Mouse (Mus musculus): ENCODE results near the gene Olfr365.

The Olfr365 gene

DNA sequence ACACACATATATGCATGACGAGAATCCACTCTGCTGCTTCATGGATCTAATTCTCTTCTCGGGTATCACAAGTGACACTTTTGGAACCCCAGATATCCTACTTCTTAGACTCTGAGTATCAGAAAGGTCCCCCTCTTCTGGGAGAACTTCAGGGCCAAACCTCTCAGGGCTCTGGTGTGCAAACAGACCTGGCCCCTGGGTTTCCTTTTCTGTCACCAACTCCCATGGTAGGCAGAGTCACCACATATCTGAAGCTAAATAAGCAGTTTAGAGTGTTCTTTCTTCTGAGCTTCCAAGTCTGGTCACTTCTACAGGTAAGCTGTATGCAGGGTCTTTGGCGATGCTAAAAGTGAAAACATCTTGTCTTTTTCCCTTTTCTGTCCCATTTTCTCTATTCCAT lies at the start of gene Olfr365:
Gene Olfr365 (plus strand): TSS at position 301 of the 400 bp plus-strand sequence.
- DNase-seq (ENCODE audit: low spot score in 2 of 2), result no peak

DNA sequence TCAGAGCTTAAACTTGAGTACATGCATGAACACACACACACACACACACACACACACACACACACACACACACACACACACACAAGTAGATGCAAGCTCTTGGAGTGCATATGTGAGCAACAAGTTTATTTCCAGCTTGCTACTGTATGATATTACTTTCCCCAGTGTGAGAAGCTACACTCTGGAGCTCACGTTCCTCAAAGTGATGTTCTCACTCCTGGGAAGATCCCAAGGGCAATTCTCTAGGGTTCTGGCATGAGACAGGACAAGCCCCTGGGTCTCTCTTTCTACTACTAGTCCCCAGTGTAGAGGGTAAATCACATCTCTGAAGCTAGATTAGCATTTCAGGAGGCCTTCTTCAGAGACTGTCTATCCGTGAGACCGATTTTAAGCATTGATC lies 49.0 kb upstream of the Olfr365 start, which contains the start of gene Olfr364-ps1:
Gene Olfr364-ps1 (plus strand): TSS at position 301 of the 400 bp plus-strand sequence.
- DNase-seq (ENCODE audit: low spot score in 2 of 2), result no peak

DNA sequence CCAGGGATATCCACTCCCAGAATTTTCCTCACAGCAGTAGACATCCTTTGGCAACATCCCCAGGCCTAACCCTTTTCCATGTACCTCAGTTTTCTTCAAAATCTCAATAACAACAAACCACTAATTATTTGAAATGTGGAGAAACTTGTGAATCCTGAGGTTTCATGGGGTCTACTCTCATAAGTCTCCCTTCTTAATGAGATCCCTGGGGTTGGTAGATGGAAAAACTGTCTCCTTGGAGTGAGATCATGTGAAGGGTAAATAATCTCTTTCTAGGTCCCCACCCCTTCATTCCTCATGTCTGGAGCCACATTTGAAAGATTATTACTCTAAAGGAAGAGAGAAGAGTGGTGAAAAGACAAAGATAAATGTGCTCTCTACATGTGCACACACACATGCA lies 23.3 kb downstream of the Olfr365 start, which contains the start of gene Olfr366:
Gene Olfr366 (plus strand): TSS at position 301 of the 400 bp plus-strand sequence.
- DNase-seq (ENCODE audit: low spot score in 2 of 2), result no peak

Data from urinary bladder, postnatal 4 days (tissue).